Mouse (Mus musculus) small intestine, adult 2 months (tissue): ENCODE measurements around the gene Cpox.

ENCODE experiments used
- CTCF ChIP-seq: fragments of 200-500 bp; IDR thresholded peaks from 2 replicates; pipeline ENCODE4 v1.5.1; 2012; ENCODE audit warnings: low read depth, mild to moderate bottlenecking, control low read depth, inconsistent platforms, low read length, moderate library complexity, mixed read lengths; ENCODE audit not compliant: insufficient replicate concordance, insufficient read length; ENCODE audit errors: extremely low read depth
- POLR2A ChIP-seq: fragments of 200-500 bp; IDR thresholded peaks from 2 replicates; pipeline ENCODE4 v1.6.1; 2012; ENCODE audit warnings: low read depth, mild to moderate bottlenecking, control low read depth, inconsistent platforms, low read length, moderate library complexity

DNA sequence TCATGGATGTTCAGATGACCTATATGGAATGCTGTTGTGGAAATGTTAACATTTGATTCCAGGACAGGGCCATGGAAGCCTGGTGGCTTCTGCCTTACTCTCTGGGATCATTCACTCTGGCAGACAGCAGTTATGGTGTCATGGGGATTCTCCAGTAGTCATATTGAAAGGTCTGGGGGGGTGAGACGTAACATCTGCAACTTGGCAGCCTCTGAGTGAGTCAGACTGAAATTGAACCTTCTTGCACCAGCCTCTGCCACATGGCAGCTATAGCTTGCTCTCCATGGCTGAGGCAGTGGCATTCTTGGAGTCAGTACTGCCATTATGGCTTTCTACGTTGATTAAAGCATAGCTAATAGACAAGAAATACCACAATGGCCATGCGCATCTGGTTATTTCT lies 26.7 kb downstream of the Cpox start:
- TF ChIP-seq POLR2A (no peak), CTCF (no peak)
